Comparison of ENCODE assay signal across 8 mouse cellular contexts in genomic region chr5:66150706-66151300, GRCm38 (mm10). TPM values are rescaled to one million over a fixed set of nuclear protein-coding genes. Genes with fewer than 3 reads are reported as not detected.
DNase-seq lines count a peak whose midpoint lies in the region; ATAC-seq and TF ChIP-seq lines count a peak whose summit lies in the region.

No protein-coding gene starts in this region.

- no peaks in the 10 kb centered on the region for H3K36me3 ChIP-seq in kidney, adult 2 months (ENCODE audit: control insufficient read depth, insufficient read depth, low read length)
- H3K36me3 ChIP-seq in lung, embryonic 14.5 days (ENCODE audit: insufficient read depth) = no peaks in the 10 kb centered on the region
- no peaks in the 10 kb centered on the region for H3K36me3 ChIP-seq in neural tube, embryonic 15.5 days

- H3K27ac ChIP-seq in kidney, adult 2 months (ENCODE audit: insufficient read depth, low read depth, low read length) = peak overlapping the region; percentile 97
- H3K27ac ChIP-seq in lung, embryonic 14.5 days (ENCODE audit: low read depth) = peak overlapping the region; percentile 96
- H3K27ac ChIP-seq in neural tube, embryonic 15.5 days (replicated peaks) = no peak overlapping the region

- TF ChIP-seq CTCF in kidney, adult 2 months (conservative IDR thresholded peaks at IDR 0.05; ENCODE audit: insufficient read depth, insufficient read length, low read depth, low read length) = no peak
- TF ChIP-seq CTCF in lung, embryonic 14.5 days (IDR thresholded peaks at IDR 0.05; ENCODE audit: low read depth) = no peak

- peak; percentile 83 for ATAC-seq in lung, embryonic 14.5 days (ENCODE audit: insufficient read depth)
- no peak for ATAC-seq in neural tube, embryonic 15.5 days (ENCODE audit: low FRiP score)

- DNase-seq in 3134 (ENCODE audit: extremely low read depth, insufficient read length, low spot score) (peak; percentile 66), R1 (ENCODE audit: low read depth, low spot score) (peak; percentile 75)
- DNase-seq in embryo, embryonic 11 days = peak; percentile 70
- DNase-seq in heart, adult 9 months (ENCODE audit: low spot score in 2 of 2) = peak; percentile 17 to 28
- DNase-seq in kidney, adult 2 months = peak; percentile 84
- DNase-seq in lung, embryonic 14.5 days = peak; percentile 75
- DNase-seq in yolk sac, embryonic 10.5 days (ENCODE audit: low spot score) = peak; percentile 79

- no peaks in the 10 kb centered on the region for H3K9me3 ChIP-seq in lung, embryonic 14.5 days (ENCODE audit: low read depth, low read length)
- no peaks in the 10 kb centered on the region for H3K9me3 ChIP-seq in neural tube, embryonic 15.5 days (replicated peaks)

- H3K27me3 ChIP-seq in kidney, adult 2 months (replicated peaks; ENCODE audit: control insufficient read depth, insufficient read depth, low read length) = no peaks in the 10 kb centered on the region
- H3K27me3 ChIP-seq in lung, embryonic 14.5 days (ENCODE audit: insufficient read depth, low read length) = peaks cover 30% of the 10 kb centered on the region
- peaks cover 40% of the 10 kb centered on the region for H3K27me3 ChIP-seq in neural tube, embryonic 15.5 days (replicated peaks)

- H3K9ac ChIP-seq in lung, embryonic 14.5 days = peak overlapping the region; percentile 63
- H3K9ac ChIP-seq in neural tube, embryonic 15.5 days (replicated peaks) = peak overlapping the region; percentile 43; the same call in 1 of the 2 replicates

- peak overlapping the region; percentile 65 for H3K4me2 ChIP-seq in lung, embryonic 14.5 days
- peak overlapping the region; percentile 87 for H3K4me2 ChIP-seq in neural tube, embryonic 15.5 days

- 1% methylated on average over 43 of the region's 43 CpGs for WGBS in kidney, adult 2 months
- under 1% methylated on average over 43 of the region's 43 CpGs for WGBS in lung, embryonic 14.5 days
- under 1% methylated on average over 43 of the region's 43 CpGs for WGBS in neural tube, embryonic 15.5 days

- H3K4me1 ChIP-seq in kidney, adult 2 months (ENCODE audit: control insufficient read depth, insufficient read depth, low read length) = no peaks in the 10 kb centered on the region
- no peaks in the 10 kb centered on the region for H3K4me1 ChIP-seq in lung, embryonic 14.5 days (ENCODE audit: insufficient read depth)
- peaks cover 18% of the 10 kb centered on the region for H3K4me1 ChIP-seq in neural tube, embryonic 15.5 days

- peak; percentile 54 for TF ChIP-seq POLR2A in kidney, adult 2 months (IDR thresholded peaks at IDR 0.05; ENCODE audit: low read depth, low read length)

- H3K4me3 ChIP-seq in kidney, adult 2 months (ENCODE audit: insufficient read depth, low read depth, low read length) = peak overlapping the region; percentile 64
- H3K4me3 ChIP-seq in lung, embryonic 14.5 days (ENCODE audit: low read depth, low read length) = peak overlapping the region; percentile 37
- peak overlapping the region; percentile 43 for H3K4me3 ChIP-seq in neural tube, embryonic 15.5 days (replicated peaks)

RNA-seq across cellular contexts. Expression of gene Rbm47, which starts 22.1 kb away (rescaled TPM):
- 156 and 171 TPM in 2 replicates for polyA plus RNA-seq in kidney, adult 2 months (2012; rRNA removed)
- polyA plus RNA-seq in lung, embryonic 14.5 days (2014; fragmentation: Nextera tagmentation; extraction: Ambion mirVana) = 18.5 and 18.8 TPM in 2 replicates
- 1.2 and 9.9 TPM in 2 replicates for polyA plus RNA-seq in neural tube, embryonic 15.5 days (2015; fragmentation: Nextera tagmentation; extraction: Ambion mirVana)

Comparison
In these comparisons a context has a peak if more than half of its experiments do, and no peak if none do; other contexts are left out.
1. DNase-seq: peak in every context shown above with its lines; median percentile 84 in kidney, adult 2 months; 79 in yolk sac, embryonic 10.5 days; 75 in R1; 75 in lung, embryonic 14.5 days; 70 in embryo, embryonic 11 days; 66 in 3134; 22 in heart, adult 9 months.